Mouse (Mus musculus) small intestine, adult 2 months (tissue): ENCODE results near the gene Homer2.

Experiments used
- CTCF ChIP-seq: fragments of 200-500 bp; IDR thresholded peaks from 2 replicates; pipeline ENCODE4 v1.5.1; 2012; ENCODE audit warnings: low read depth, mild to moderate bottlenecking, control low read depth, inconsistent platforms, low read length, moderate library complexity, mixed read lengths; ENCODE audit not compliant: insufficient replicate concordance, insufficient read length; ENCODE audit errors: extremely low read depth
- POLR2A ChIP-seq: fragments of 200-500 bp; IDR thresholded peaks from 2 replicates; pipeline ENCODE4 v1.6.1; 2012; ENCODE audit warnings: low read depth, mild to moderate bottlenecking, control low read depth, inconsistent platforms, low read length, moderate library complexity

DNA sequence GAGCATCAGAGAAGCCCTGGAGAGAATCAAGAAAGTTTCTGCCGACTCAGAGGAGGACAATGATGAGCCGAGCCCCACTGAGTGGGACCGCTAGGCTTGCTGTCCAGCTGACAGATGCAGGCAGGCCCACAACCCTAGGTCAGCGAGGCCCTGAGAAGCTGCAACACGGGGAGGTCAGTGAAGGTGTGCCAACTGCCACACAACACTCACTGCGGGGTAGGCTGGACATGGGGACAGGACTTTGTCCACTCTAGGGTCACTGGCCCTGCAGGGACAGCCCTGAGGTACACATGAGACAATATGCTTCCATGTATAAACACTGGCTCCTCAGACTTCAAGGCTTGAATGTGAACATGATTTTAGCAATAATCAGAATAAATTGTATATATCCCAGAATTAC, 111.2 kb downstream of the Homer2 start:
- TF ChIP-seq CTCF, result no peak
- no peak for TF ChIP-seq POLR2A
